Mouse (Mus musculus): Measurements from ENCODE around the gene Il17f.
"Not testable (repeated sequence)": the region's sequence is repeated elsewhere in the genome, so short reads cannot be mapped to it uniquely, and the experiment has no call there.

Gene Il17f

DNA sequence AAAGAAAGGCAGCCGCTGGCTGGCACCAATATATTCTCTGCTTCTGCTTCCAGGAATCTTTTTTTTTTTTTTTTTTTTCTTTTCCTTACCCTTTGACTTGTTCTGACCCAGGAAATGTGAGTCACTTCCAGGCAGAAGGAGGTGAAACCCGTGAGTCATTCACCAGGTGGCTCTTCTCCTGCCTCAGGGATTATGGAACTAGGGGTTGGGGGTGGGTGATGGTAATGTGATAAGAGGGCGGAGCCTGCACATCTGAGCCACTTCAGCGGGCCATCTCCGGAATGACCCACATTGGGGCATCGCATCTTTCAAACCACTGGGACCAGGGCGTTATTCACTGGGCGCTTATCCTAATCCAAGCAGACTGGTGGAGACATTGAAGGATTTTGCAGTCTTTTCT is 3.4 kb downstream of the Il17f start:
- no peak for DNase-seq (ENCODE audit: low spot score in 2 of 2)

DNA sequence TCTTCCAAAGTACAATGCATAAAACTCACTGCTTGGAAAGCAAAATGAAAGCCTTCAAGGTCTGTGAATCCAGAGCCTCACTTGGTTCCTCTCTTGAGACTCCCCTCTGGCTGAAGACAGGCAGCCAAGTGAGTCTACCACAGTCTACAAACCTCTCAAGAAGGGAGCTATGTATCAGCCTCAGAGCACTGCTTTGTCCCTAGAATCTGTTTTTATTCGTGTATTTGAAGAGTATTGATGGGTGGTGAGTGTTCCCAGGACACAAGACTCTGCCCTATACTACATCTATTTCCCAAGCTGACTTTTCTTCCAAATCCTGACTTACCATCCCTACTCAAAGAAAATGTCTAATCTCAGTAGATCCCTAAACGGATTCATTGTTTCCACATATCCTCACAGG is 12.1 kb downstream of the Il17f start:
- no peak for DNase-seq (ENCODE audit: low spot score in 2 of 2)

DNA sequence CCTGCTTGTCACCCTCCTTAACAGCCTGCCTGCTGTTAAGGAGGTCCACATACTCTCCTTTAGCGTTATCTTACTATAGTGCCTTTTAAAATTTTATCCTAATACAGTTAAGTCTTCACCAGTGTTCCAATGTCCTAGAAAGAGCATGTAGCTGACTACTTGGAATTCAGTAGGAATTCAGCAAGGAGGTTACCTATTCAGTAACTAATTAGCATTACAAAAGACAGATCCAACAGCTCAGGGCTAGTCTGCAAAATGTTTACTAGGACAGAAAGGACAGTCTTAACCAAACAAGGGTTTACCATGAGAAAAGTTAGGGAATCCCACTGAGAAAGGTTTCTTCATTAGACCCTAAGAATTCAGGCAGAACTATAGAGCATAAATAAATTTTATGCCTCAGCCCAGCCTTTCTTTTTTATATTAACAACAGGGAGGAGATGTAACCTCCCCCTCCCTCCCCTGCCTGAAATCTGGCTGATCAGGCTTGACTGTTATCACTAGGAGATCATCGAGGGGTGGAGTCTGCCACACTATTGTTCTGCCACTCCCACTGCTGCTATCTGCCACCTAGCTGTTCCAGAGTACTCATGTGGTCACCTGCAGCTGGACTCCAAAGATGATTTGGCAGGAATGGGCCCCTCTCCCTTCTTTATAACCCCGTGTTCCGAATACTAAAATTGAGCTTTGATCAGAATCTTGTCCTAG is 16.2 kb downstream of the Il17f start:
- not testable (repeated sequence) for DNase-seq (ENCODE audit: low spot score in 2 of 2)

DNA sequence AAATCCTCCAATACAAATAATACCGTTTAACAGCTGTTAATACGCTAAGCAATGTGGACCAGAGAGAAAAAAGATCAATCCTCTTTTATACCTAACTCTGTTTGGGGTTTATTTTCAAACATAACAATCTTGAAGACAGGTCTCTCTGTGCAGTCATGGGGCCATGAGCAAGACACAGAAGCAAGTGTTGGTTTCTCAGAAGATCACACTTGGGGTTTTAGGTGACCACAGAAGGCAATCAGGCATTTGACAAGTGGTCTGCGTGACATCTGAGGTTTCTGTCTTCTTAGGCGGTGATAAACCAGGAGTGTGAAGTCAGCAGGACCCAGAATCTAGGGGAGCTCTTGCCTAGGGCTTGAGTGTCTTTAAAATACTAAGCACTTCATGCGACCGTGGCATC is 23.9 kb downstream of the Il17f start:
- DNase-seq (ENCODE audit: low spot score in 2 of 2), result no peak

DNA sequence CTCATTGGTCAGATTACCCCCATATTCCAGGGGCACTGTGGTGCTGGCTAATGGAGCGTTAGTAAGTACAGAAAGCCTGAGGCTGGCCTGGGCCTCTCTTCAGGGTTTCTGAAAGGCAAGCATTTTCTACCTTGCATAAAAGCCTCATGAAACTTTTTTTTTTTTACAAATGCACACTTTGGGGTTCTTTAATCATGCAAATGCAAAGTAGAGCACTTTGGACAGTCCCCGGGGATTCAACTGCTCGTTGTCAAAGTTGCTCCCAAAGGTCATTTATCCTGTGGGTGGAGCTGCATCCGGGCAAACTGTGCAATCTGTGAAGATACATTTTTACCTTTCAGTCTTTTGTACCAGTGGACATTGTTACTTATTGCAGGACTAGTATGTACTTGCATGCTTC is 29.0 kb downstream of the Il17f start:
- no peak for DNase-seq (ENCODE audit: low spot score in 2 of 2)

DNA sequence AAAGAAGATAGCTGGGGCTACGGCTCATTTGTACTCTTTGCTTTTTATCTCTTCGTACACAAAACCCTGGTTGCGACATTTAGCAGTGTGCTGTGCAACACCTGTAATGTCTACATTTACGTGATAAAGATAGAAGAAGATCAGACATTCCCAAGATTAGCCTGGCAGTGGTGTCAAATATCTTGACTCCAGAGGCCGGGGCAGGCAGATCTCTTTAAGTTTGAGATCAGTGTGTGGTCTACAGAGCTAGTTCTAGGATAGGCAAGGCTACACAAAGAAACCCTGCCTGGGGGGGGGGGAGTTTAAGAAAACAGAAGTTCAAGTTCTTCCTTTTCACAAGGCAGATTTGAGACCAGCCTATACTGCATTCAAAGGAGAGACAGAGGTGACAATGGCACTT is 30.1 kb downstream of the Il17f start:
- no peak for DNase-seq (ENCODE audit: low spot score in 2 of 2)

DNA sequence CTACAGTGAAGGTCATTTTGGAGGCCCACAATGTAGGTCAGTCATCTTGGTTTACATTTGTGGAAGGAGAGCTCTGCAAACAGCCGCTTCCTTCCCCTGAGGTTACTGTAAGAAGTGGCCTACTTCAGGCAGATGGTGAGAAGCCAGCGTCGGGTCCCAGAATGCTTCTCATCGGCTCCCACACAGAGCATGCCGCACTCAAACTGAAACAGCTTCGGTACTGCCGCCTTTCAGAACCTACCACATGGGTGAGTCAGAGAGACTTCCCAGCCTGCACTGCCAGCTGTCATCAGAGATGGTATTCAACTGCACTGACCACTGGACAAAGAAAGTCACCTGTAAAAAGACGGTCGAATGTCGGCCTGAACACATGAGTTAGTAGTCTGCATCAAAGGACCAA is 30.6 kb downstream of the Il17f start:
- DNase-seq (ENCODE audit: low spot score in 2 of 2), result no peak

DNA sequence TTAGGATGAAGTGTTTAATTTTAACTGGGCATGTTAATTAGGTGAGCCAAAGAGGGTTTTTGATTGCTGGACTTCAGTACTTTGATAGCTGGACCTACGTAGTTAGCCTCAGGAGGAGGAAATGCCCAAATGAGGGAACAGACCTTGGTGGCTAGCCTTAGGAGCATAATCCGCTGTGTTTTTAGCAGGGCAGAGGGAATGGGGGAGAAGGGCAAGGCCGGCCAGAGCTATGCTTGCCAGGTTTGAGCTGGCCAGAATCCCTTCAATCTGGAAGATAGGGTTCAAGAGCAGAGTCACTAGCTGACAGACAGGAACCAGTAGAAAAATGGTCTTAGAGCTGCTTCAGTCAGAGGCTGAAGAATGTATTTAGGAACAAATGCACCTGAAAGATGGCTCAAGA is 32.8 kb downstream of the Il17f start:
- no peak for DNase-seq (ENCODE audit: low spot score in 2 of 2)

DNA sequence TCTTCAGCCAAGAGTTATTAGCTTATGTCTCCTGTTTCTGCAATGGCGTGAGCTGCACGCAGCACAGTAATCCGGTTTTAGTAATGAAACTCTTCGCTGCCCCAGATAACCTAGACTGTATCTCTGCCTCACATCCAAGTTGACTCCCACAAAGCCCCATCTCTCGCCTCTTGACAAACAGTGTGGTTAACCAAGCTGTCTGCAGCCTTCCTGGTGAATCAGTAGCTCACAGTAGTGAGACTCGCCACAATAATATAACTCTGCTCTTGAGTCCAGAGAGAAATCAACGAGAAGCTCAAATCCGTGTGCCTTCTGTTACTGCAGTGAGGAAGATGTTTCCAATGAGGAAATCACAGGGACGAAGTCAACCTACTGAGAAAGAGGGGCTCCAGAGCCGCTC is 36.0 kb downstream of the Il17f start:
- DNase-seq (ENCODE audit: low spot score in 2 of 2), result no peak

DNA sequence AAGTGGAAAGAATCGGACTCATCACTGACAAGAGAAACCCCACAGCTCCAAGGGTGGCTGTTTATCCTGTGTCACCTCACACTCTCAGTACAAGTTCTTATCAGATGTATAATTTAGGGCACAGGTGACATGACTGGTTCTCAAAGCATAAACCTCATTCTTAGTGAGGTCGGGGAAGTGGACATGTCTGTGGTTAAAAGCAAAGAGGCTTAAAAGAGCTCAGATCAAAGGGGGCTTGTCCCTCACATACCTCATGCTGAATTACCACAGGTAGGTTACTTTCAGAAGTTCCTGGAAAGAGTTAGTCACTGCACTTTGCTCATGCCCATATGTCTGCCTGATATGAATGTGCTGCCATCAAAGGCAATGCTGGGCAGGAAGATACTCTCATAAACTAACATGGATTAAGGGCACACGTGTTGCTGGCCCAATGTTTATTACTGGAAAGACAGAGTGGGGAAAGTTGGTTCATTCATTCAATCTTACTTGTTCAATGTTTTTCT is 49.9 kb downstream of the Il17f start:
- DNase-seq (ENCODE audit: low spot score in 2 of 2), result no peak

DNA sequence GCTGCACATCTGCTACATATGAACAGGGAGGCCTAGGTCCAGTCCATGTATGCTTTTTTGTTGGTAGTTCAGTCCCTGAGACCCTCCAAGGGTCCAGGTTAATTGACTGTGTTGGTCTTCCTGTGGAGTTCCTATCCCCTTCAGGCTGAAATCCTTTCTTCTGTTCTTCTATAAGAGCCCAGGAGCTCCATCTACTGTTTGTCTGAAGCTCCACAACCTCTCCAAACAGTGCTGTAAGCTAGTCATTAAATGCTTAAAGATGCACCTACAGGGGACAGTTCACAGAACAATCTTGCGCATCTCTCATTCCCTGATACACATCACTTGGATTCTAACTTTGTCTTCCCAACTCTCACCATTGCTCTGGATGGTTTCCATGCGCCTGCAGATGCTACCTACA is 51.9 kb downstream of the Il17f start:
- no peak for DNase-seq (ENCODE audit: low spot score in 2 of 2)

DNA sequence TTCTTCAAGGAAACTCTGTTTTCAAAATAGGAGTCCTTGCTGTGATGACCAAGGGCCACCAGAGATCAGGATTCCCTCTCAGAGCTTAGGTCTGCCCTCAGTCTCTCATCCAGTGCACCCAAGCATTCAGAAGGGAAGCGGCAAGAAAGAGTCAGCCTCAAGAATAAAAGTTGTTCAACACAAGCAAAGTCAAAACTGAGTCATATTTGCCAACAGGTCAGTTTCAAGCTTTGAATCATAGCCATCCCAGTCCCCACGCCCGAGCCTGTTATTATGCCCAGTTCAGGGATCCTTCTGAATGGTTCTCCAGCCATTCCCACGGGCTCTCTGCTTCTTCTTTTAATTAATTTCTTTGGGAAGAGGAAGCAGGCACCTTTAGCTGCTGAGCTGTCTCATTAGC is 53.8 kb downstream of the Il17f start:
- no peak for DNase-seq (ENCODE audit: low spot score in 2 of 2)

DNA sequence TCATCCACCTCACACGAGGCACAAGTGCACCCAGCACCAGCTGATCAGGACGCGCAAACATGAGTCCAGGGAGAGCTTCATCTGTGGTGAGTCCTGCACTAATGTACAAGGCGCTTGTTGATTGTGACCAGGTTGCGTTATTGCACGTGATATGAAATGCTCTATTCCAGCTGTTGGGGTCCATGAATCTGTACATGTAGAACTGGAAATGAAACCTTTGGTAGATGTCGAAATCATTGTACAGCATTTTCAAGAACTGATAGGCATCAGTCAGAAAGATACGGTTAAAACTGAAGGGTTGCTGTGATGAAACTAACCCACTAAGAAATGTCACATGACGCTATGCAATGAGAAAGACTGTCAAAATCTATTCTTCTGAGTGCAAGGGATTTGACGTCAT is 59.5 kb downstream of the Il17f start, which contains the start of gene Il17a:
Il17a (plus strand) TSS at position 3 of the 400 bp plus-strand sequence.
- no peak for DNase-seq (ENCODE audit: low spot score in 2 of 2)

All from urinary bladder, adult 18-20 months (tissue).